Mouse (Mus musculus): ENCODE measurements around the gene E130309D02Rik.

The E130309D02Rik gene

GRCm38 (mm10) chr5:143309916-143310315 is 5.2 kb downstream of the E130309D02Rik start:
- no peak for DNase-seq (ENCODE audit: low spot score in 2 of 2)

- DNase-seq (ENCODE audit: low spot score in 2 of 2): no peak
These were observed 6.3 kb downstream of the E130309D02Rik start for GRCm38 (mm10) chr5:143308825-143309224.

GRCm38 (mm10) chr5:143304251-143304650 is 10.9 kb downstream of the E130309D02Rik start:
- DNase-seq (ENCODE audit: low spot score in 2 of 2): no peak

- DNase-seq (ENCODE audit: low spot score in 2 of 2): no peak
These were observed 13.9 kb downstream of the E130309D02Rik start for GRCm38 (mm10) chr5:143301296-143301695.

GRCm38 (mm10) chr5:143299686-143300085 is 15.5 kb downstream of the E130309D02Rik start:
- DNase-seq (ENCODE audit: low spot score in 2 of 2): peak in 1 of 2 experiments; percentile 61

GRCm38 (mm10) chr5:143298391-143298790 is 16.8 kb downstream of the E130309D02Rik start:
- DNase-seq (ENCODE audit: low spot score in 2 of 2): no peak

- DNase-seq (ENCODE audit: low spot score in 2 of 2): no peak
These were observed 17.2 kb downstream of the E130309D02Rik start for GRCm38 (mm10) chr5:143297986-143298385.

- DNase-seq (ENCODE audit: low spot score in 2 of 2): no peak
These were observed 19.8 kb downstream of the E130309D02Rik start for GRCm38 (mm10) chr5:143295330-143295729.

- DNase-seq (ENCODE audit: low spot score in 2 of 2): no peak
These were observed 20.3 kb downstream of the E130309D02Rik start for GRCm38 (mm10) chr5:143294862-143295261.

GRCm38 (mm10) chr5:143293404-143293803 is 21.8 kb downstream of the E130309D02Rik start, which contains the start of gene Zfp853:
Zfp853 (minus strand) TSS chr5:143293623.
- no peak for DNase-seq (ENCODE audit: low spot score in 2 of 2)

GRCm38 (mm10) chr5:143292879-143293278 is 22.3 kb downstream of the E130309D02Rik start:
- no peak for DNase-seq (ENCODE audit: low spot score in 2 of 2)

GRCm38 (mm10) chr5:143289299-143289698 is 25.9 kb downstream of the E130309D02Rik start:
- no peak for DNase-seq (ENCODE audit: low spot score in 2 of 2)

- DNase-seq (ENCODE audit: low spot score in 2 of 2): no peak
These were observed 26.7 kb downstream of the E130309D02Rik start for GRCm38 (mm10) chr5:143288378-143288911.

- DNase-seq (ENCODE audit: low spot score in 2 of 2): no peak
These were observed 27.3 kb downstream of the E130309D02Rik start for GRCm38 (mm10) chr5:143287774-143288328.

- no peak for DNase-seq (ENCODE audit: low spot score in 2 of 2)
These were observed 30.4 kb downstream of the E130309D02Rik start for GRCm38 (mm10) chr5:143284762-143285161.

- DNase-seq (ENCODE audit: low spot score in 2 of 2): no peak
These were observed 35.9 kb downstream of the E130309D02Rik start for GRCm38 (mm10) chr5:143279247-143279646.

- DNase-seq (ENCODE audit: low spot score in 2 of 2): no peak
These were observed 39.4 kb downstream of the E130309D02Rik start for GRCm38 (mm10) chr5:143275761-143276160.

- DNase-seq (ENCODE audit: low spot score in 2 of 2): no peak
These were observed 42.4 kb downstream of the E130309D02Rik start for GRCm38 (mm10) chr5:143272540-143273330.

GRCm38 (mm10) chr5:143272108-143272507 is 43.1 kb downstream of the E130309D02Rik start:
- DNase-seq (ENCODE audit: low spot score in 2 of 2): no peak

GRCm38 (mm10) chr5:143271642-143272041 is 43.5 kb downstream of the E130309D02Rik start:
- no peak for DNase-seq (ENCODE audit: low spot score in 2 of 2)

- no peak for DNase-seq (ENCODE audit: low spot score in 2 of 2)
These were observed 45.0 kb downstream of the E130309D02Rik start for GRCm38 (mm10) chr5:143270151-143270519.

GRCm38 (mm10) chr5:143269363-143270150 is 45.6 kb downstream of the E130309D02Rik start, which contains the start of gene Zfp316:
Zfp316 (minus strand) TSS chr5:143270022.
- peak in 1 of 2 experiments; percentile 65 for DNase-seq (ENCODE audit: low spot score in 2 of 2)

Measured in left cerebral cortex, adult 9 months (tissue).